Mouse (Mus musculus) T-helper 1 cell (primary cell): ENCODE data around the gene Aplf.

Experiments used
- in situ Hi-C: fragments of 300-600 bp; cut with MboI, MseI; formaldehyde crosslinking; loops from one replicate; pipeline ENCODE4 v1.15.1; 2025; ENCODE audit warnings: high pct_unique_total_duplicates

The Aplf gene

GRCm38 (mm10) chr6:87623151-87623550, 48.8 kb downstream of the Aplf start:
- in situ Hi-C loops = no loop called here

GRCm38 (mm10) chr6:87621281-87621680, 50.7 kb downstream of the Aplf start:
- in situ Hi-C loops = no loop called here

GRCm38 (mm10) chr6:87618021-87618420, 54.0 kb downstream of the Aplf start:
- in situ Hi-C loops = no loop called here

GRCm38 (mm10) chr6:87615696-87616083, 56.3 kb downstream of the Aplf start:
- in situ Hi-C loops = no loop called here

GRCm38 (mm10) chr6:87614794-87615695, 56.9 kb downstream of the Aplf start:
- in situ Hi-C loops = no loop called here

- in situ Hi-C loops = no loop called here
Observed at GRCm38 (mm10) chr6:87599825-87600224, 72.2 kb downstream of the Aplf start.

GRCm38 (mm10) chr6:87597116-87597833, 74.7 kb downstream of the Aplf start:
- in situ Hi-C loops = no loop called here

- in situ Hi-C loops = no loop called here
Observed at GRCm38 (mm10) chr6:87594188-87594587, 77.8 kb downstream of the Aplf start.

- in situ Hi-C loops = no loop called here
Observed at GRCm38 (mm10) chr6:87590394-87591281, 81.4 kb downstream of the Aplf start, which contains the start of gene Prokr1. Gene Prokr1 (minus strand): TSS chr6:87590743.

GRCm38 (mm10) chr6:87589718-87590393, 82.1 kb downstream of the Aplf start:
- in situ Hi-C loops = no loop called here

GRCm38 (mm10) chr6:87583991-87584390, 88.0 kb downstream of the Aplf start:
- in situ Hi-C loops = no loop called here

GRCm38 (mm10) chr6:87583183-87583611, 88.8 kb downstream of the Aplf start:
- in situ Hi-C loops = no loop called here

GRCm38 (mm10) chr6:87582456-87582855, 89.5 kb downstream of the Aplf start:
- in situ Hi-C loops = no loop called here

GRCm38 (mm10) chr6:87581581-87581980, 90.4 kb downstream of the Aplf start:
- in situ Hi-C loops = no loop called here

- in situ Hi-C loops = no loop called here
Observed at GRCm38 (mm10) chr6:87581071-87581470, 90.9 kb downstream of the Aplf start.
